Mouse (Mus musculus) midbrain, embryonic 15.5 days (tissue): ENCODE measurements around the gene Mfsd6l. TPM values are rescaled to one million over a fixed set of nuclear protein-coding genes. Genes with fewer than 3 reads are reported as not detected.

Experiments
- ATAC-seq: fragments of 200-750 bp; cut with Nextera tagmentation; replicated peaks from 2 replicates; pipeline ENCODE4 v1.8.0; 2017; ENCODE audit warnings: moderate TSS enrichment
- H3K27ac ChIP-seq: fragments of 300-500 bp; sonication (generic); 2 replicates; pipeline ENCODE4 v1.5.1; 2015; ENCODE audit warnings: mild to moderate bottlenecking, inconsistent platforms
- H3K27me3 ChIP-seq: fragments of 300-500 bp; sonication (generic); replicated peaks from 2 replicates; pipeline ENCODE4 v1.6.1; 2015; ENCODE audit warnings: inconsistent platforms
- H3K36me3 ChIP-seq: fragments of 300-500 bp; sonication (generic); replicated peaks from 2 replicates; pipeline ENCODE4 v1.6.1; 2015; ENCODE audit warnings: inconsistent platforms
- H3K4me1 ChIP-seq: fragments of 300-500 bp; sonication (generic); 2 replicates; pipeline ENCODE4 v1.6.1; 2015; ENCODE audit warnings: inconsistent platforms
- H3K4me2 ChIP-seq: fragments of 300-500 bp; sonication (generic); 2 replicates; pipeline ENCODE4 v1.6.1; 2015; ENCODE audit warnings: inconsistent platforms, mild to moderate bottlenecking, moderate library complexity
- H3K4me3 ChIP-seq: fragments of 300-500 bp; sonication (generic); 2 replicates; pipeline ENCODE4 v1.5.1; 2015; ENCODE audit warnings: mild to moderate bottlenecking, inconsistent platforms
- H3K9ac ChIP-seq: fragments of 300-500 bp; sonication (generic); 2 replicates; pipeline ENCODE4 v1.6.1; 2015; ENCODE audit warnings: mild to moderate bottlenecking, inconsistent platforms
- H3K9me3 ChIP-seq: fragments of 300-500 bp; sonication (generic); 2 replicates; pipeline ENCODE4 v1.6.1; 2016; ENCODE audit warnings: inconsistent platforms
- WGBS: fragments of 180-500 bp; shearing (Covaris S2); methylation state at CpG from one replicate; pipeline ENCODE4 v1.1.7; 2015; ENCODE audit warnings: mixed read lengths; 5-methylcytosine and 5-hydroxymethylcytosine counted together
- polyA plus RNA-seq: library from polyadenylated mRNA; unstranded; fragments of >200 nt; fragmentation: Nextera tagmentation; extraction: Ambion mirVana; gene quantifications from 2 replicates; pipeline ENCODE4 v1.2.1, GENCODE M21; 2015

Mfsd6l gene
- polyA plus RNA-seq, 1 experiment from 2014 or later = not detected

DNA sequence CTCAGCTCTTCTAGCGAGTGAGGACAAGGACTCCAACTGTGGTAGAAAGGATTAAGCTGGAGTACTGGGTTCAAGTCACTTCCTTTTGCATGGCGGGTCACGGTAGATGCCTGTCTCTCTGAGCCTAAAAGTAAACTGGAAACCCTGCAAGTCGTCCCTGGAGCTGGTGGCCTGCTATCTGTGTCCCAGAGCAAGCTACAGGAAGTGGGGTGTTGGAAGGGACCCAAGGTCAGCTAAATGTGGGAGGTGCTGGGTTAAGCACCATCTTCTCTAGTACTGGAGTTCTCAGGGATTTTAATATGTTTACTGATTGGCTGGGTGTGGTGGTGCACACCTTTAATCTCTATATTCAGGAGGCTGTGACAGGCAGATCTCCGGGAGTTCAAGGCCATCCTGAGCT, 23.2 kb upstream of the Mfsd6l start:
- H3K36me3 ChIP-seq = no peaks in the 10 kb centered on the region
- no peaks in the 10 kb centered on the region for H3K4me1 ChIP-seq
- no peaks in the 10 kb centered on the region for H3K27me3 ChIP-seq
- no peaks in the 10 kb centered on the region for H3K9me3 ChIP-seq
- H3K27ac ChIP-seq = no peak overlapping the region
- H3K9ac ChIP-seq = no peak overlapping the region
- WGBS = 83% methylated on average over 5 of the region's 5 CpGs
- no peak for ATAC-seq
- no peak overlapping the region for H3K4me2 ChIP-seq
- no peak overlapping the region for H3K4me3 ChIP-seq

DNA sequence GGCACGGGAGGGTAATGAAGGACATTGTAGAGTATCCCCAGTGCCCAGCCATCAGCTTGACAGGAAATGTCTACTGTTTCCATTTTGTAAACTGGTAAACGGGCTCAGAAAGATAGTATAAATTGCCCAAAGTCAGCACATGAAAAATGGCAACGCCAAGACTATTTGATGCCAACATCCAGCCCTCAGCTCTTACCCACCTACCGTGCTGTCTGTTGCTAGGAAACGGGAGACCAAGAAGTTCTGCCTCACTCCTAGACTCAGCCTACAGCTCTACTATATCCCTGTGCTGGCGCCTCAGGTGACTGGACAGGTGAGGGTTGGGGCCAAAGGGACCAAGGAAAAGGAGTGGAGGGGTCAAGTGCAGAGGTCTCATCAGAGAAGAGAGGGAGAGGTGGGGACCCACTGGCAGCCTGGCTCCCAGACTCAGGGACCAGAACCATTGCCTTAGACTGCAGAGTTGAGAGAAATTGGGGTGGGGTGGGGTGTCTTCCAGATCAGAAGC, 22.0 kb upstream of the Mfsd6l start:
- 79% methylated on average over 6 of the region's 6 CpGs for WGBS
- H3K9ac ChIP-seq = no peak overlapping the region
- no peaks in the 10 kb centered on the region for H3K27me3 ChIP-seq
- no peaks in the 10 kb centered on the region for H3K4me1 ChIP-seq
- no peak overlapping the region for H3K4me2 ChIP-seq
- no peaks in the 10 kb centered on the region for H3K9me3 ChIP-seq
- H3K36me3 ChIP-seq = no peaks in the 10 kb centered on the region
- H3K27ac ChIP-seq = no peak overlapping the region
- H3K4me3 ChIP-seq = no peak overlapping the region
- no peak for ATAC-seq

DNA sequence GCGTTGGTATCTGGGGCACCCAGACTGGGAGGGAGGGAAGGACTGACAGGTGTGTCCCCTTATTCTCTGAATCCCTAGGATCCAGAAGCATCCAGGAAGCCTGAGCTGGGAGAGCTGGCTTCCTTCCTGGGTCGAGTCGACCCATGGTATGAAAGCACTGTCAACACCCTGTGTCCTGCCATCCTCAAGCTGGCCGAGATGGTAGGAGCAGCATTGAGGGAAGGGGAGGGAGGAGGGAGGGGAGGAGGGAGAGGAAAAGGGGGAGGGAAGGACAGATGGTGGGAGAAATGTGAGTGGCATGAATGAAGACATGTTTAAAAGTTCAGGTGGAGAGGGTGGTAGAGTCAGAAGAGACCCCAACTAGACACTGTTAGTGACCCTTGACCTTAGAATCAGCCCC, 20.0 kb upstream of the Mfsd6l start:
- no peak for ATAC-seq
- no peak overlapping the region for H3K4me2 ChIP-seq
- no peaks in the 10 kb centered on the region for H3K4me1 ChIP-seq
- no peak overlapping the region for H3K4me3 ChIP-seq
- WGBS = 75% methylated on average over 4 of the region's 4 CpGs
- H3K27me3 ChIP-seq = no peaks in the 10 kb centered on the region
- no peaks in the 10 kb centered on the region for H3K9me3 ChIP-seq
- H3K36me3 ChIP-seq = no peaks in the 10 kb centered on the region
- no peak overlapping the region for H3K9ac ChIP-seq
- H3K27ac ChIP-seq = no peak overlapping the region

DNA sequence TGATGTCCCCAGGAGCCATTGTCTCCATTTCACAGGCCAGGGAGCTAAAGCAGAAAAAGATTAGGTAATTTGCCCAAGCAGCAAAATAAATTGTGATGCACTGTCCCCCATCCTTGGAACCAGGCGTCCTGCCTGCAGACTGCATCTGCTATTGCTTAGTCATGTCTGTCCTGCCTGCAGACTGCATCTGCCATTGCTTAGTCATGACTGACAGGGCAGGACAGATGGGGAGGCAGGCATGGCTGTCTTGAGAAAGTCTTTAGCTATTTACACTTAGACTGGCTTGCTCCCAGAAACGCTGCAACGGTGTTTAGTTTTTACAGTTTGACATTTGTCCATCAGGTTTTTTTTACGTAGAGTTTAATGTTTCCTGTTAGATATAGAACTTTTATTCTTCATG, 19.5 kb upstream of the Mfsd6l start:
- Histone ChIP-seq H3K4me3 (no peak overlapping the region), H3K9ac (no peak overlapping the region), H3K4me2 (no peak overlapping the region), H3K9me3 (no peaks in the 10 kb centered on the region), H3K27me3 (no peaks in the 10 kb centered on the region), H3K36me3 (no peaks in the 10 kb centered on the region), H3K27ac (no peak overlapping the region), H3K4me1 (no peaks in the 10 kb centered on the region)
- 57% methylated on average over 4 of the region's 4 CpGs for WGBS
- ATAC-seq = no peak

DNA sequence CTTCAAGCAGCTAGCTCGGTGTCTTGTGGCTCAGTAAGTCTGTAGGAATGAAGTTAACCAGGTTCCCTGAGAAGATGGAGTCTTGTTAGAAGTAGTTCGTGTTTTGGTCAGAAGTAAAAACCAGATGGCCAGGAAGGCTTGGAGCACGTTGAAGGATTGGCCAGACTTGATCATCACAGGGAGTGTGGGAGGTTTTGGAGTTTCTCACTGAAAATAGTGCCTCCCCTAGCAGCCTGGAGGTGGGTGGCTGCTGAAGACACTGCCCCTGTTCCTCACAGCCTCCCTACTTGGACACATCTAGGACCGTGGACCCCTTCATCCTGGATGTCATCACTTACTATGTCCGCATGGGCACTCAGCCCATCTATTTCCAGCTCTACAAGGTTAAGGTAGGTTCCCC, 16.4 kb upstream of the Mfsd6l start:
- Histone ChIP-seq H3K4me2 (no peak overlapping the region), H3K27me3 (no peaks in the 10 kb centered on the region), H3K9ac (no peak overlapping the region), H3K9me3 (no peaks in the 10 kb centered on the region), H3K27ac (no peak overlapping the region), H3K36me3 (no peaks in the 10 kb centered on the region), H3K4me3 (no peak overlapping the region), H3K4me1 (no peaks in the 10 kb centered on the region)
- no peak for ATAC-seq
- WGBS = 64% methylated on average over 5 of the region's 5 CpGs

DNA sequence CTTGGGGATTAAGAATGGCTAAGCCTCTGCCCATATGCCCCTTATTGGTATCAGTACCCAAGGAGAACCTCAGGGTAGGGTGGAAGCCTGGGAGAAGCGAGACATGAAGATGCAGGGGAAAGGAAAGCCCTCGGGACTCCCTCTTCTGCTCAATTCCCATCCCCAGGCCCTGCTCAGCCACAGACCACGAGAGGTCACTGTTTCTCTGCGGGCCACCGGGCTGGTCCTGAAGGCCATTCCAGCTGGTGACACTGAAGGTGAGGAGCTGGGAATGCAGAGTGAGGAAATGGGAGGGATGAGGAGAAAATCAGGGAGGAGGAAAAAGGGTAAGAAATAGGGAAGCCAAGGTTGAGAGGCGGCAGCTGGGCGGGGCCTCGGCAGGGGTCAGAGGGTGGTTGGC, 11.4 kb upstream of the Mfsd6l start:
- H3K9ac ChIP-seq = no peak overlapping the region
- H3K4me1 ChIP-seq = no peaks in the 10 kb centered on the region
- no peak overlapping the region for H3K4me3 ChIP-seq
- ATAC-seq = no peak
- no peaks in the 10 kb centered on the region for H3K27me3 ChIP-seq
- WGBS = 8% methylated on average over 8 of the region's 8 CpGs
- no peak overlapping the region for H3K27ac ChIP-seq
- H3K4me2 ChIP-seq = no peak overlapping the region
- H3K36me3 ChIP-seq = no peaks in the 10 kb centered on the region
- H3K9me3 ChIP-seq = no peaks in the 10 kb centered on the region

DNA sequence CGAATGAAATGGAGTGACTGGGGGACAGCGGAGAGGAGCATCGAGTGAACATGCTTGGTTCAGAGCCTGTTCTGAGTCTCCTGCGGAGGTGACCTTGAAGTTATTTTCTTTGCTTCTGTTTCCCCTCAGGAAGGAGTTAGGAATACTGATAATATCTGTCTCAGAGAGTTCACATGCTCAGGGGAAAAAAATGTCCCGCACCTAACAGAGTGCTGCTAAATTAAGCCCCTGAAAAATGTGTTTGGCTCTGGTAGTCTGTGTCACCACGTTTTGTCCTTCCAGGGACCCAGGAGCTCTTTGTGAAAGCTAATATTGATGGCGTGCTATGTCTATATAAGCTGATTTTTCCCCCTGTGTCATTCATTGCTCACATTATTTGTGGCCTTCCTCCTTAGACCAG, 10.8 kb upstream of the Mfsd6l start:
- H3K9ac ChIP-seq = no peak overlapping the region
- ATAC-seq = no peak
- H3K4me3 ChIP-seq = no peak overlapping the region
- no peak overlapping the region for H3K27ac ChIP-seq
- no peaks in the 10 kb centered on the region for H3K4me1 ChIP-seq
- 59% methylated on average over 7 of the region's 7 CpGs for WGBS
- H3K9me3 ChIP-seq = no peaks in the 10 kb centered on the region
- H3K27me3 ChIP-seq = no peaks in the 10 kb centered on the region
- H3K36me3 ChIP-seq = no peaks in the 10 kb centered on the region
- no peak overlapping the region for H3K4me2 ChIP-seq

DNA sequence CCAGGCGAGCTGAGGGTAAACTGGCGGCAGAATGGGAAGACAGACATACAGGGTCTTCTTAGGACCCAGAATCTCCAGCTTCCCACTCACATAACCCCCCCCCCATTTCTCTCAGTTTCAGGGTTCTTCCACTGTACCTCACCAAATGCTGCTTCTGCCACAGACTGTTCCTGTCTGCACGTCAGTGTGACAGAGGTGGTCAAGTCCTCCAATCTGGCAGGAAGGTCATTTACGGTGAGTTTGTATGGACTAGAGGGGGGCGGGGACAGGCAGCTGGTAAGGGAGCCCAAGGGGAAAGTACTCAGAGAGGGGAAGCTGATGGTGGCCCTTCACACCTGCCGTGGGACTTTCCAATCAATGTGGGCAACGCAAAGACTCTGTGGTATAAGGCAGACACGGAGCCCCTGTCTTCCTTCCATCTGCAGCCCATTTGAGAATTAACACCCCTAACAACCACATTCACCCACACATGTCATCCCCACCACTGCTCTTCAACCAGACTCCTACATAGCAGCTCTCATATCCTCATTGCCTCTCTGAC, 10.2 kb upstream of the Mfsd6l start:
- H3K27ac ChIP-seq = no peak overlapping the region
- 86% methylated on average over 8 of the region's 8 CpGs for WGBS
- no peaks in the 10 kb centered on the region for H3K36me3 ChIP-seq
- H3K27me3 ChIP-seq = no peaks in the 10 kb centered on the region
- no peak overlapping the region for H3K4me3 ChIP-seq
- no peak overlapping the region for H3K9ac ChIP-seq
- no peaks in the 10 kb centered on the region for H3K9me3 ChIP-seq
- H3K4me2 ChIP-seq = no peak overlapping the region
- ATAC-seq = no peak
- H3K4me1 ChIP-seq = no peaks in the 10 kb centered on the region

DNA sequence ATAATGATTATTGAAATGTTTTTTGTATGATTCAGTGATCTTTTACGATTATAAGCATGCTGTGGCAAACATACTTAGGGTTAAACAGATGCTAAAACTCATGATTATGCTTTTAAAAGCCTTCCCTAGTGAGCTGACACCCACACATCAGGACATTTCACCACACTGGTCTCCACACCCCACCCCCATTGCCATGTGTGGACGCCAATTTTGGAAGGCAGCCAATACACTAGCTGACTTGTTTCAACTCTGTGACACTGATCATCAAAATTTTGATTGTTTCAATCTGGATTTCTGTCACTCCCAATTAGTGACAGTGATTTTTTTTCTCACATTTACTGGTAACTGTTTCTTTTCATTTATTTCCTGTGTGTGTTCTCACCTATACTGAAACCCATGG, 8.5 kb upstream of the Mfsd6l start:
- H3K4me3 ChIP-seq = no peak overlapping the region
- no peak overlapping the region for H3K4me2 ChIP-seq
- H3K4me1 ChIP-seq = no peaks in the 10 kb centered on the region
- H3K27me3 ChIP-seq = no peaks in the 10 kb centered on the region
- no peak overlapping the region for H3K9ac ChIP-seq
- 64% methylated on average over 2 of the region's 2 CpGs for WGBS
- H3K27ac ChIP-seq = no peak overlapping the region
- no peaks in the 10 kb centered on the region for H3K9me3 ChIP-seq
- H3K36me3 ChIP-seq = no peaks in the 10 kb centered on the region
- no peak for ATAC-seq

DNA sequence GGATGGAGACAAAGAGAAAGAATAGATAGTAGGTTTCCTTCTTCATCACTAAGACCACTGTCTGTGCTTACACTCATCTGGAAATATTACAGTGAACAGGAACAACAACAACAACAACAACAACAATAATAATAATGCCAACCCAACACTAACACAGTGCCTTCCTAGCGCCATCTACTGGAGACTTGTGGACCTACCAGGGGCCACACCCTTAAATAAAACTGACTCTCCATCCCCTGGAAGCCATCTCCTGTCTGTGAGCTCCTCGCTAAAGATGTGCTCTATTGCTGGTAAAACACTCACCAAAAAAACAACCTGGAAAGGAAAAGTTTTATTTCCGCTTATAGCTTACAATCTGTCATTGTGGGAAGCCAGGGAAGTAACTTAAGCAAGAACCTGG, 6.4 kb upstream of the Mfsd6l start:
- no peak for ATAC-seq
- Histone ChIP-seq H3K27me3 (no peaks in the 10 kb centered on the region), H3K27ac (no peak overlapping the region), H3K9ac (no peak overlapping the region), H3K9me3 (no peaks in the 10 kb centered on the region), H3K4me3 (no peak overlapping the region), H3K36me3 (no peaks in the 10 kb centered on the region), H3K4me1 (no peaks in the 10 kb centered on the region), H3K4me2 (no peak overlapping the region)
- WGBS = 51% methylated on average over 3 of the region's 3 CpGs

DNA sequence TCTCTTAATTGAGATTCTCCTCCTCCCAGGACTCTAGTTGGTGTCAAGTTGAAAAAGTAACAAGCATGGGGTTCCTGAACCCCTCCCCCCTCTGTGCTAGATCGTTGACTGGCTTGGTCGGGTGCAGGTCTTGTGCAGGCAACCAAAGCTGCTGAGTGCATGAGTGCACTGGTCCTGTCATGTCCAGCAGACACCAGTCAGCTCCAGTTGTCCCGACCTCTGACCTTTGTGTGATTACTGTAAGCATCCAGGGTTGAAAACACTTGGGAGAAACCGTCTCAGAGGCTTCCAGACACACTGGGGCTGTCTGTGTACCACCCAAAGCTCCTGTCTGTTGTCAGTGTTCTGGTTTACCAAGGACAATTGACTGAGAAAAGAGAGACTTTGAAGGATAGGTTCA, 5.6 kb upstream of the Mfsd6l start:
- H3K4me1 ChIP-seq = no peaks in the 10 kb centered on the region

DNA sequence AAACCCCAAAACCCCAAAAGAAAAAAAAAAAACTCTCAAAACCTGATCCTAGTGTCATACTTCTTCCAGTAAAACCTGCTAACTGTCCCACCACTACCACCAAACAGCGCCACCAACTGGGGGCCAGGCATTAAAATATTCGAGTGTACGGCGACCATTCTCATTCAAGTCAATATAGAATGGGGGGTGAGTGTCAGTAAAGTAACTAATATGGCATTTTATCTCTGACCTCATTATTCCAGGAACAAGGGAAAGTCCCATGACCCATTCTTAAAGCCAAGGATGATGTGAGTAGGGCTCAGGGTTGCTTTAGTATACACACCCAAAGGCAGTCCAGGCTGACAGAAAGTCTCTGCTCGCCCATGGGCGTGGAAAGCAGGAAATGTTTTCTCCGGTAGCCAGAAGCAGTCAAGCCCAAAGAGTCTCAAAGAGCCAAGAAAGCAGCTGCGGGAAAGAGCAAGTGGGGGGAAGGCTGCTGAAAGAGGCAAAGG, 2.0 kb upstream of the Mfsd6l start:
- Histone ChIP-seq H3K4me2 (no peak overlapping the region), H3K27ac (no peak overlapping the region), H3K4me1 (peaks cover 6% of the 10 kb centered on the region), H3K9ac (no peak overlapping the region), H3K27me3 (peaks cover 14% of the 10 kb centered on the region; the same call in 1 of the 2 replicates), H3K36me3 (no peaks in the 10 kb centered on the region), H3K9me3 (no peaks in the 10 kb centered on the region), H3K4me3 (no peak overlapping the region)
- no peak for ATAC-seq
- 42% methylated on average over 8 of the region's 8 CpGs for WGBS

More for the DNA sequence above, 5.6 kb upstream of the Mfsd6l start:
- H3K27ac ChIP-seq = no peak overlapping the region
- H3K4me3 ChIP-seq = no peak overlapping the region
- ATAC-seq = no peak
- no peak overlapping the region for H3K9ac ChIP-seq
- 66% methylated on average over 4 of the region's 4 CpGs for WGBS
- no peaks in the 10 kb centered on the region for H3K9me3 ChIP-seq
- no peaks in the 10 kb centered on the region for H3K27me3 ChIP-seq
- no peaks in the 10 kb centered on the region for H3K36me3 ChIP-seq
- H3K4me2 ChIP-seq = no peak overlapping the region

DNA sequence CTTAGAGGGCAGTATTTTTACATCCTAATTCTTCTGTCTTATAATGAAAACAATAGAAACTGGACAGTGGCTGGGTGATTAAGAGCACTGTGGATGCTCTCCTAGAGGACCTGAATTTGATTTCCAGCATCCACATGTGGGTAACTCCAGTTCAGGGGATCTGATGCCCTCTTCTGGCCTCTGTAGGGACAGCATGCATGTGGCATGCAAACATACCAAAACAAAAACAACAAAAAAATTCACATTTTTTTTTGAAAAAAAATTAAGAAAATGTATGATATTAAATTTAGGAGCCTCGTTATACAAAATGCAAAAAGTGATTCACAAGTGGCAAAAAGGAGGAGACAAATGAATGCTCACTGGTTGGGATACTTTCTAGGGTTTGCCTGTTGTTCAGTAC, 3.6 kb downstream of the Mfsd6l start:
- H3K4me1 ChIP-seq = peaks cover 6% of the 10 kb centered on the region

More for the DNA sequence above, 3.6 kb downstream of the Mfsd6l start:
- Histone ChIP-seq H3K9ac (no peak overlapping the region), H3K36me3 (no peaks in the 10 kb centered on the region), H3K4me2 (no peak overlapping the region), H3K27ac (no peak overlapping the region), H3K27me3 (peaks cover 14% of the 10 kb centered on the region; the same call in 1 of the 2 replicates), H3K4me3 (no peak overlapping the region), H3K9me3 (no peaks in the 10 kb centered on the region)
- 54% methylated on average over 1 of the region's 1 CpGs for WGBS
- no peak for ATAC-seq
